Mouse (Mus musculus): ENCODE results near the gene Hmgb3. TPM values are rescaled to one million over a fixed set of nuclear protein-coding genes. Genes with fewer than 3 reads are reported as not detected.

Gene Hmgb3
- polyA plus RNA-seq, 2 experiments: 167 to 181 TPM

GRCm38 (mm10) chrX:71525593-71526299 lies 30.0 kb upstream of the Hmgb3 start:
- H3K9ac ChIP-seq (ENCODE audit: low read depth, low read length, severe bottlenecking): no peak overlapping the region
- no peak overlapping the region for H3K27ac ChIP-seq (replicated peaks; ENCODE audit: low read depth, low read length)
- 74% methylated on average over 3 of the region's 3 CpGs for WGBS
- no peaks in the 10 kb centered on the region; the same call in 1 of the 2 replicates for H3K4me1 ChIP-seq (ENCODE audit: control insufficient read depth, insufficient read depth, low read length)
- no peaks in the 10 kb centered on the region for H3K36me3 ChIP-seq (ENCODE audit: control insufficient read depth, insufficient read depth, low read length)
- H3K9me3 ChIP-seq (ENCODE audit: control insufficient read depth, low read length): no peaks in the 10 kb centered on the region
- H3K27me3 ChIP-seq (ENCODE audit: control insufficient read depth, insufficient read depth, low read length): no peaks in the 10 kb centered on the region
- no peak for TF ChIP-seq POLR2A (IDR thresholded peaks at IDR 0.05; ENCODE audit: borderline replicate concordance, extremely low read depth, insufficient read depth, insufficient read length)
- DNase-seq (ENCODE audit: low spot score) (no peak), ATAC-seq (ENCODE audit: low FRiP score, low read depth) (no peak)
- H3K4me3 ChIP-seq (replicated peaks; ENCODE audit: low read length): no peak overlapping the region
- H3K4me2 ChIP-seq (replicated peaks; ENCODE audit: low read depth, low read length, severe bottlenecking): no peak overlapping the region

GRCm38 (mm10) chrX:71527461-71527860 lies 28.3 kb upstream of the Hmgb3 start:
- H3K36me3 ChIP-seq (ENCODE audit: control insufficient read depth, insufficient read depth, low read length): no peaks in the 10 kb centered on the region
- H3K4me3 ChIP-seq (replicated peaks; ENCODE audit: low read length): no peak overlapping the region
- H3K4me1 ChIP-seq (ENCODE audit: control insufficient read depth, insufficient read depth, low read length): no peaks in the 10 kb centered on the region; the same call in 1 of the 2 replicates
- 100% methylated on average over 1 of the region's 1 CpGs for WGBS
- no peak overlapping the region for H3K4me2 ChIP-seq (replicated peaks; ENCODE audit: low read depth, low read length, severe bottlenecking)
- H3K9me3 ChIP-seq (ENCODE audit: control insufficient read depth, low read length): no peaks in the 10 kb centered on the region
- ATAC-seq (ENCODE audit: low FRiP score, low read depth) (no peak), DNase-seq (ENCODE audit: low spot score) (no peak)
- H3K9ac ChIP-seq (ENCODE audit: low read depth, low read length, severe bottlenecking): no peak overlapping the region
- no peak for TF ChIP-seq POLR2A (IDR thresholded peaks at IDR 0.05; ENCODE audit: borderline replicate concordance, extremely low read depth, insufficient read depth, insufficient read length)
- H3K27ac ChIP-seq (replicated peaks; ENCODE audit: low read depth, low read length): no peak overlapping the region
- no peaks in the 10 kb centered on the region for H3K27me3 ChIP-seq (ENCODE audit: control insufficient read depth, insufficient read depth, low read length)

DNA sequence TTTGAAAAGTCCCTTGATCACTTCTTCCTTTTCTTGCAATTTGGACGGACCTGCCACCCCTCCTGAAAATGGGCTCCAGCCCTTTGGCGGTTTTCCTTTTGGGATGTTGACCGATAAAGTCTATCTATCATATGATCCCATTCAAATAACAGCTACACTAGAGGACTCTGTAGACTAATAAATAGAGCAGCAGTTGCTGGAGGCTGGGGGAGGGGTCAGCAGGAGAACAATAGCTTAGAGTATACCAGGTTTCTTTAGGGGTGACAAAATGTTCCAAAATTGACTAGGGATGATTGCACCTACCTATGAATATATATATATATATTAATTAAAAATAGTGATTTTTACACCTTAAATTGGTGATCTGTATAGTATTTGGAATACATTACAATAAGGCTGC lies 27.6 kb upstream of the Hmgb3 start:
- H3K9me3 ChIP-seq (ENCODE audit: control insufficient read depth, low read length): no peaks in the 10 kb centered on the region
- TF ChIP-seq POLR2A (IDR thresholded peaks at IDR 0.05; ENCODE audit: borderline replicate concordance, extremely low read depth, insufficient read depth, insufficient read length): no peak
- no peak overlapping the region for H3K9ac ChIP-seq (ENCODE audit: low read depth, low read length, severe bottlenecking)
- no peaks in the 10 kb centered on the region for H3K27me3 ChIP-seq (ENCODE audit: control insufficient read depth, insufficient read depth, low read length)
- no peak for ATAC-seq (ENCODE audit: low FRiP score, low read depth)
- 40% methylated on average over 3 of the region's 3 CpGs for WGBS
- H3K36me3 ChIP-seq (ENCODE audit: control insufficient read depth, insufficient read depth, low read length): no peaks in the 10 kb centered on the region
- no peak overlapping the region for H3K27ac ChIP-seq (replicated peaks; ENCODE audit: low read depth, low read length)
- no peak for DNase-seq (ENCODE audit: low spot score)
- H3K4me1 ChIP-seq (ENCODE audit: control insufficient read depth, insufficient read depth, low read length): no peaks in the 10 kb centered on the region; the same call in 1 of the 2 replicates
- no peak overlapping the region for H3K4me3 ChIP-seq (replicated peaks; ENCODE audit: low read length)
- H3K4me2 ChIP-seq (replicated peaks; ENCODE audit: low read depth, low read length, severe bottlenecking): no peak overlapping the region

DNA sequence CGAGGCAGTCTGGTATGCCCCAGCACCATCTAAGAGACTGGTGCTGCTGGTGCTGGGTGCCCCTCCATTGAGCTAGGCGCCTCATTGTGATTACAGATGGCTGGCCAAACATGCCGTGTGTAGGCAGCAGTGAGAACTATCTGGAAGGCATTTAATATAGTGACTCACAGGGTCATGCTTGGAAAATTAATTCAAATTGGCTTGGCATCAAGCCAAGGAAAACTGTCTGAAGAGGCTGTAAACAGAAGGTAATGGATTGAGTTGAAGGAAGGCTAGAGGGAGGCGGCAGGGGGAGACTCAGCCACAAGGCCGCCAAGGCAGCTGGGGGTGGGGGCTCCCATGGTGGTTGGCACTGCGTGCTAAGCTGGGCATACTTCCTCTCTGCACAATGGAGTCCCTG lies 27.1 kb upstream of the Hmgb3 start:
- peak; percentile 16 for DNase-seq (ENCODE audit: low spot score)
- ATAC-seq (ENCODE audit: low FRiP score, low read depth): peak; percentile 53; the same call in 1 of the 2 replicates

DNA sequence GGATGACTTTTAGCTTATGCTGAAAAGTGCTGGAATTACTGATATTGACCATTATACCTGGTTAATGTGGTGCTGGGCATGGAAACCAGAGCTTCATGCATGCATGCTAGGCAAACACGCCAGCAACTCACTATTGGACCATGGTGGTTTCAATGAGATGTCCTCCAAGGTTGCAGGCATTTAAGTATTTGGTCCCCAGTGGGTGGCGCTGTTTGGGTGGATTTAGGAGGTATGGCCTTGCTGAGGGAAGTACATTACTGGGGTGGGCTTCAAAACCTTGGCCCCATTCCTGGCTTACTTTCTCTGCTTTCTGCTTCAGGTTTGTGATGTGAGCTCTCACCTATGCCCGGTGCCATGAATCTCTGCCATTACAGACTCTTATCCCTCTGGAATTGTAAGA lies 23.1 kb upstream of the Hmgb3 start:
- Histone ChIP-seq H3K4me1 (ENCODE audit: control insufficient read depth, insufficient read depth, low read length) (no peaks in the 10 kb centered on the region; the same call in 1 of the 2 replicates), H3K9ac (ENCODE audit: low read depth, low read length, severe bottlenecking) (no peak overlapping the region), H3K9me3 (ENCODE audit: control insufficient read depth, low read length) (no peaks in the 10 kb centered on the region), H3K27me3 (ENCODE audit: control insufficient read depth, insufficient read depth, low read length) (no peaks in the 10 kb centered on the region), H3K4me3 (replicated peaks; ENCODE audit: low read length) (no peak overlapping the region), H3K4me2 (replicated peaks; ENCODE audit: low read depth, low read length, severe bottlenecking) (no peak overlapping the region), H3K36me3 (ENCODE audit: control insufficient read depth, insufficient read depth, low read length) (no peaks in the 10 kb centered on the region), H3K27ac (replicated peaks; ENCODE audit: low read depth, low read length) (no peak overlapping the region)
- no peak for ATAC-seq (ENCODE audit: low FRiP score, low read depth)
- TF ChIP-seq POLR2A (IDR thresholded peaks at IDR 0.05; ENCODE audit: borderline replicate concordance, extremely low read depth, insufficient read depth, insufficient read length): no peak
- 71% methylated on average over 3 of the region's 3 CpGs for WGBS
- DNase-seq (ENCODE audit: low spot score): no peak

More for the DNA sequence above, 27.1 kb upstream of the Hmgb3 start:
- TF ChIP-seq POLR2A (IDR thresholded peaks at IDR 0.05; ENCODE audit: borderline replicate concordance, extremely low read depth, insufficient read depth, insufficient read length): no peak
- no peak overlapping the region for H3K4me2 ChIP-seq (replicated peaks; ENCODE audit: low read depth, low read length, severe bottlenecking)
- H3K4me3 ChIP-seq (replicated peaks; ENCODE audit: low read length): no peak overlapping the region
- no peak overlapping the region for H3K9ac ChIP-seq (ENCODE audit: low read depth, low read length, severe bottlenecking)
- H3K27ac ChIP-seq (replicated peaks; ENCODE audit: low read depth, low read length): no peak overlapping the region
- H3K36me3 ChIP-seq (ENCODE audit: control insufficient read depth, insufficient read depth, low read length): no peaks in the 10 kb centered on the region
- no peaks in the 10 kb centered on the region; the same call in 1 of the 2 replicates for H3K4me1 ChIP-seq (ENCODE audit: control insufficient read depth, insufficient read depth, low read length)
- 46% methylated on average over 6 of the region's 6 CpGs for WGBS
- no peaks in the 10 kb centered on the region for H3K9me3 ChIP-seq (ENCODE audit: control insufficient read depth, low read length)
- no peaks in the 10 kb centered on the region for H3K27me3 ChIP-seq (ENCODE audit: control insufficient read depth, insufficient read depth, low read length)

All from limb, embryonic 14.5 days (tissue).